Mouse (Mus musculus) liver, adult 2 months (tissue): ENCODE measurements at regions not wholly inside any gene's neighbourhood (a gene's known extent, or its start where the extent isn't known, plus 50 kb on each side); places are given as distances from the start of the nearest gene placed in this dataset.
"Not testable (repeated sequence)": the region's sequence is repeated elsewhere in the genome, so short reads cannot be mapped to it uniquely, and the experiment has no call there.

Experiments used
- DNase-seq: peaks from one replicate; pipeline ENCODE4 v3.0.0-alpha.2; 2011; ENCODE audit warnings: low read depth, low spot score; ENCODE audit errors: extremely low read depth
- H3K27ac ChIP-seq: fragments of 200-500 bp; replicated peaks from 2 replicates; pipeline ENCODE4 v1.5.1; 2012; ENCODE audit warnings: low read depth, mild to moderate bottlenecking, control low read depth, inconsistent platforms, low read length; ENCODE audit not compliant: insufficient read depth
- H3K27me3 ChIP-seq: fragments of 200-500 bp; 2 replicates; pipeline ENCODE4 v1.6.1; 2012; ENCODE audit warnings: mild to moderate bottlenecking, moderate library complexity, low read length, inconsistent platforms; ENCODE audit not compliant: control insufficient read depth, insufficient read depth
- H3K36me3 ChIP-seq: fragments of 200-500 bp; 2 replicates; pipeline ENCODE4 v1.6.1; 2012; ENCODE audit warnings: low read length, inconsistent platforms; ENCODE audit not compliant: control insufficient read depth, insufficient read depth
- H3K4me1 ChIP-seq: fragments of 200-500 bp; 2 replicates; pipeline ENCODE4 v1.6.1; 2011; ENCODE audit warnings: low read length; ENCODE audit not compliant: control insufficient read depth, insufficient read depth
- H3K4me3 ChIP-seq: fragments of 200-500 bp; 2 replicates; pipeline ENCODE4 v1.5.1; 2011; ENCODE audit warnings: low read depth, mild to moderate bottlenecking, control low read depth, low read length, moderate library complexity; ENCODE audit not compliant: insufficient read depth
- H3K79me2 ChIP-seq: fragments of 200-500 bp; 2 replicates; pipeline ENCODE4 v1.6.1; 2012; ENCODE audit warnings: inconsistent platforms, mild to moderate bottlenecking, low read length, moderate library complexity; ENCODE audit not compliant: control insufficient read depth, insufficient read depth
- H3K9ac ChIP-seq: fragments of 200-500 bp; 2 replicates; pipeline ENCODE4 v1.6.1; 2012; ENCODE audit warnings: low read depth, mild to moderate bottlenecking, control low read depth, inconsistent platforms, low read length
- CTCF ChIP-seq: fragments of 200-500 bp; IDR thresholded peaks from 2 replicates; pipeline ENCODE4 v1.5.1; 2011; ENCODE audit warnings: low read depth, low read length, control low read depth
- POLR2A ChIP-seq: fragments of 200-500 bp; IDR thresholded peaks from 2 replicates; pipeline ENCODE4 v1.6.1; 2011; ENCODE audit warnings: low read length, control low read depth; ENCODE audit not compliant: insufficient read depth; ENCODE audit errors: extremely low read depth
- WGBS: fragments of 180-500 bp; shearing (Covaris S2); methylation state at CpG from one replicate; pipeline ENCODE4 v1.1.7; 2018; 5-methylcytosine and 5-hydroxymethylcytosine counted together

DNA sequence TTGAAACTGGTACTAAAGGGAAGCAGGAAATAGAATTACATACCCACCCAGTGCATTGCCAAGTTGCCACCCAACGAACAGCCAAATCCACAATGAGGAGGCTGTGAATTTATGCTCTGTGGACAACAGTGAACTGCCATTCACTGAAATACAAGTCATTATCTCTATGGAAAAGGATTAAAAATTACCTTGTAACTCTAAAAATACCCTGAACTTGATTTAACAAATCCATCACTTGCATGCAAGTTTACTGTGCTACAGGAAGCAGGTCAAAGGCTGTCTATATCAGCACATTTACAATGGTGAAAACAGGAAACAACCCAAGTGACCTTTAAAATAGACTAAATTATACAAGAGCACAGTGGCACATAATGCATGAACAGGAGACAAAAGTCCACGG is 202.2 kb upstream of the Sema6d start:
- Histone ChIP-seq H3K27me3 (no peaks in the 10 kb centered on the region; the same call in 1 of the 2 replicates), H3K36me3 (no peaks in the 10 kb centered on the region), H3K4me1 (no peaks in the 10 kb centered on the region), H3K79me2 (no peaks in the 10 kb centered on the region), H3K4me3 (no peak overlapping the region), H3K27ac (no peak overlapping the region), H3K9ac (no peak overlapping the region)
- TF ChIP-seq POLR2A: no peak
- peak; percentile 7 for DNase-seq
- 52% methylated on average over 2 of the region's 2 CpGs for WGBS

DNA sequence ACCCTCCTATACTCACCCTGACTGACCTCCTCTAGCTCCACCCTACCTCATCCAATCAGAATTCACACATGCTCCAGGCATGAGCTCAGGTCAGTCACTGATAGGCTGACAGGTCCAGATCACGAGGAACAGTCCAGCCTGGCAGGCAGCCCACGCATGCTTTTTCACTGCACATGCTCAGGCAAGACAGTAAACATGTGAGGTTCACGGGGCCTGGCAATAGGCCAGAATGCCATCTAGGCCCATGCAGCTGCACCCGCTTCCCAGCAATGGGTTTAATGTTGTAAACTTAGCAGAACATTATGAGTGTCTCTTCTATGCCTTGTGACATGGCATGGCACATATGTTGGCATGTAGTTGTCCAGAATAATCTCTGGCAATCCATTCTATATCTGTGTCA is 177.8 kb upstream of the Sema6d start:
- H3K79me2 ChIP-seq, H3K27ac ChIP-seq, H3K4me1 ChIP-seq, H3K36me3 ChIP-seq, H3K9ac ChIP-seq, H3K27me3 ChIP-seq, H3K4me3 ChIP-seq, DNase-seq: not testable (repeated sequence)
- WGBS: 72% methylated on average over 4 of the region's 4 CpGs

DNA sequence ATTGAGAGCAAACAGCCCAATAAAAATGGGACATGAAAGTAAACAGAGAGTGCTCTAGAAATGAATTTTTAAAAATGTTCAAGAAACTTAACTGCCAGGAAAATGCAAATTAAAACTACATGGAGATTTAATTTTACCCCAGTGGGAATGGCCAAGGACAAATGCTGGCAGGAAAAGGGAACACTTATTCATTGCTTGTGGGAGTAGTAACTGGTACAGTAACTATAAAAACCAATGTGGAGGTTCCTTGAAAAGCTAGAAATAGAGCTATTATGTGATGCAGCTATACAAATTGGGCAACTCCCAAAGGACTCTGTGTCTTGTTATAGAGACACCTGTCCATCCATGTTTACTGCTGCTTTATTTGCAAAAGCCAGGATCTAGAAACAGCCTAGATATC is 175.7 kb upstream of the Sema6d start:
- H3K4me1 ChIP-seq: no peaks in the 10 kb centered on the region
- no peak for DNase-seq
- no peaks in the 10 kb centered on the region for H3K36me3 ChIP-seq
- H3K79me2 ChIP-seq: no peaks in the 10 kb centered on the region
- H3K4me3 ChIP-seq: no peak overlapping the region
- no peak overlapping the region for H3K27ac ChIP-seq
- TF ChIP-seq POLR2A: no peak
- TF ChIP-seq CTCF: no peak
- H3K9ac ChIP-seq: no peak overlapping the region
- H3K27me3 ChIP-seq: no peaks in the 10 kb centered on the region

DNA sequence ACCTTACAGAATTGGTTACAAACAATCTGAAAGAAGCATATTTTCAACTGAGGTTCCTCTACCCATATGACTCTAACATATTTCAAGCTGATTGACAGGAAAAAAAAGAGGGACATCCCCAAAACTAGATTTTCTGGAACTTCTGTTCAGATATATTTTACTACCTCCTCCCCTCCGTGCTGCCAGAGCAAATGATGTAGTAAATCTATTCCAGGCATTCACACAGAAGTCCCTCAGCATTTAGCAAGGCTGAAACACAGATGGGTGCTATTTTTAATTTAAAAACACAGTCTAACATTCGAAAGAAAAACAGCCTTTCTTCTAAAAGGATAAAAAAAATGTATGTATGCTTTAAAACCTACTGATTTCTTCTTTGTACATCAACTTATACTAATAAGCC is 169.4 kb upstream of the Sema6d start:
- Histone ChIP-seq H3K27me3 (no peaks in the 10 kb centered on the region), H3K79me2 (no peaks in the 10 kb centered on the region), H3K9ac (no peak overlapping the region), H3K4me3 (no peak overlapping the region), H3K27ac (no peak overlapping the region), H3K4me1 (no peaks in the 10 kb centered on the region), H3K36me3 (no peaks in the 10 kb centered on the region)
- TF ChIP-seq POLR2A (no peak), CTCF (no peak)
- no peak for DNase-seq
- 36% methylated on average over 2 of the region's 2 CpGs for WGBS

DNA sequence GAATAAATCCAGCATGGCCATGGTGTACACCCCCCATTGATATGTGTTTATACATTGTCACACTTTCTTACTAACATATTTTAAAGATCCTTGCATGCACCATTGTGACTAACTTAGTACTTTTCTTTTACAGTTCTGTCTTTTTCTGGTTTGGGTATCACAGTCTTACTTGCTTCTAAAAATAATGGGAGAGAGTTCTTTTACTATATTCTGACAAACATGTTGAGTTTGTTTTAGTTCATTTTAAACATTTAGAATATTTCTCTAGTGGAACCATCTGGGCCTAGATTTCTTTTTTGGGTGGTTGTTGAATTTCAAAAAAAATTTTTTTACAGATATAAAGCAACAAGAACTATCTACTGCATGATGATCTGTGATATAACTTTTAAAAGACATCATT is 161.7 kb upstream of the Sema6d start:
- H3K4me3 ChIP-seq: no peak overlapping the region
- no peak overlapping the region for H3K27ac ChIP-seq
- H3K27me3 ChIP-seq: no peaks in the 10 kb centered on the region
- no peak for TF ChIP-seq CTCF
- TF ChIP-seq POLR2A: no peak
- H3K9ac ChIP-seq: no peak overlapping the region
- H3K36me3 ChIP-seq: no peaks in the 10 kb centered on the region
- DNase-seq: no peak
- no peaks in the 10 kb centered on the region for H3K79me2 ChIP-seq
- H3K4me1 ChIP-seq: no peaks in the 10 kb centered on the region

GRCm38 (mm10) chr2:123936896-123937295 is 152.9 kb upstream of the Sema6d start:
- Histone ChIP-seq H3K9ac (no peak overlapping the region), H3K4me1 (no peaks in the 10 kb centered on the region), H3K79me2 (no peaks in the 10 kb centered on the region), H3K36me3 (no peaks in the 10 kb centered on the region), H3K27me3 (no peaks in the 10 kb centered on the region), H3K4me3 (no peak overlapping the region), H3K27ac (no peak overlapping the region)
- TF ChIP-seq CTCF: no peak
- TF ChIP-seq POLR2A: no peak
- no peak for DNase-seq
- WGBS: 65% methylated on average over 2 of the region's 2 CpGs

- H3K27me3 ChIP-seq: no peaks in the 10 kb centered on the region
- WGBS: 88% methylated on average over 7 of the region's 7 CpGs
- no peak for DNase-seq
- no peaks in the 10 kb centered on the region for H3K36me3 ChIP-seq
- no peak for TF ChIP-seq POLR2A
- no peaks in the 10 kb centered on the region for H3K79me2 ChIP-seq
- H3K4me3 ChIP-seq: no peak overlapping the region
- H3K4me1 ChIP-seq: no peaks in the 10 kb centered on the region
- H3K27ac ChIP-seq: no peak overlapping the region
- H3K9ac ChIP-seq: no peak overlapping the region
These were observed 126.2 kb upstream of the Sema6d start for GRCm38 (mm10) chr2:123963606-123964005.
